Mouse (Mus musculus) midbrain, embryonic 14.5 days (tissue): ENCODE measurements around the gene Tgif1. TPM values are rescaled to one million over a fixed set of nuclear protein-coding genes. Genes with fewer than 3 reads are reported as not detected.

ENCODE experiments used
- ATAC-seq: fragments of 200-750 bp; cut with Nextera tagmentation; 2 replicates; pipeline ENCODE4 v1.8.0; 2017; ENCODE audit warnings: moderate number of reproducible peaks, moderate library complexity; ENCODE audit not compliant: low FRiP score, low TSS enrichment
- DNase-seq: peaks from one replicate; pipeline ENCODE4 v3.0.0-alpha.2; 2015
- H3K27ac ChIP-seq: fragments of 300-500 bp; sonication (generic); replicated peaks from 2 replicates; pipeline ENCODE4 v1.5.1; 2014; ENCODE audit warnings: mild to moderate bottlenecking, low read depth, low read length, moderate library complexity
- H3K27me3 ChIP-seq: fragments of 300-500 bp; sonication (generic); 2 replicates; pipeline ENCODE4 v1.6.1; 2014; ENCODE audit warnings: low read length, control low read depth, mixed read lengths; ENCODE audit not compliant: control insufficient read depth, insufficient read depth
- H3K36me3 ChIP-seq: fragments of 300-500 bp; sonication (generic); 2 replicates; pipeline ENCODE4 v1.6.1; 2014; ENCODE audit warnings: low read length, control low read depth; ENCODE audit not compliant: control insufficient read depth, insufficient read depth
- H3K4me1 ChIP-seq: fragments of 300-500 bp; sonication (generic); 2 replicates; pipeline ENCODE4 v1.6.1; 2014; ENCODE audit warnings: mild to moderate bottlenecking, antibody characterized with exemption, low read length, control low read depth; ENCODE audit not compliant: control insufficient read depth, insufficient read depth
- H3K4me2 ChIP-seq: fragments of 300-500 bp; sonication (generic); 2 replicates; pipeline ENCODE4 v1.6.1; 2014; ENCODE audit warnings: mild to moderate bottlenecking, low read length, moderate library complexity
- H3K4me3 ChIP-seq: fragments of 300-500 bp; sonication (generic); replicated peaks from 2 replicates; pipeline ENCODE4 v1.5.1; 2014; ENCODE audit warnings: low read depth, low read length
- H3K9ac ChIP-seq: fragments of 300-500 bp; sonication (generic); replicated peaks from 2 replicates; pipeline ENCODE4 v1.6.1; 2014; ENCODE audit warnings: mild to moderate bottlenecking, low read length, moderate library complexity
- H3K9me3 ChIP-seq: fragments of 300-500 bp; sonication (generic); 2 replicates; pipeline ENCODE4 v1.6.1; 2016; ENCODE audit warnings: low read length, control low read depth, mixed read lengths; ENCODE audit not compliant: control insufficient read depth
- WGBS: fragments of 180-500 bp; shearing (Covaris S2); extraction: QIAGEN DNeasy Blood & Tissue Kit; methylation state at CpG from one replicate; pipeline ENCODE4 v1.1.7; 2014; 5-methylcytosine and 5-hydroxymethylcytosine counted together
- polyA plus RNA-seq: library from polyadenylated mRNA; unstranded; fragments of >200 nt; fragmentation: Nextera tagmentation; extraction: Ambion mirVana; gene quantifications from 2 replicates; pipeline ENCODE4 v1.2.1, GENCODE M21; 2014

Gene Tgif1
- polyA plus RNA-seq, 1 experiment from 2014 or later, result 16.5 TPM

DNA sequence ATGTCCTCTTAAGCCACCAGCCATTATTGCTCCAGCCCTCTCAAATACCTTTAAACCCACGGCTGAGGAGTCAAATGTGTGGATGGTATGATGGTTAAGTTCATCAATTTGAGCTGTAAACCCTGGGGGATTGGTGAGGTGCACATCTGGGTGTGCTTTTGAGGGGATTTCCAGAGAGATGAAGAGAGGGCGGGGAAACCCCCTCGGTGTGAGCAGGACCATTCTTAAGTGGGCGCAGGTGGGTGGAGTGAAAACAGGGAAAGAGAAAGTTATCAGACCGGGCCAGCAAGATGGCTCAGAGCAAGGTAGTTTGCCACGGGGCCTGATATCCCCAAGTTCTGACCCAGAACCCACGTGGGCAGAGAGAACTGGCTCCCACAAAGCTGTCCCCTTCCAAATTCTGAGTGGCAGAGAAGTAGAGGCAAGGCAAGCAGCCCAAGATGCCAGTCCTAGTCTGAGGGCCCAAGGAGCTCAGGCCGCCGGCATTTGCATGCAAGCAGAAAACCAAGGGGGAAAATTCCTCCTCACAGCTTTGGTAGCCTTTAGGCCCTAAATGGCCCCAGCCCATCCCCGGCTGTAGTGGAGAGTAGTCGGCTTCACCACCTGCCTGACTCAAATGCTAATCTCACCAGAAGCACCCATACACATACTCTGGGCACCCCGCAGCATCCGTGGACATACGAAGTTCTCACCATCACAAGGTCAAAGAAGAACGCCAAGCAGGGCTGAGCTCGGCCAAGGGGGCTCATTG, 33.5 kb upstream of the Tgif1 start:
- Histone ChIP-seq H3K27ac (no peak overlapping the region), H3K27me3 (no peaks in the 10 kb centered on the region), H3K9me3 (no peaks in the 10 kb centered on the region), H3K9ac (no peak overlapping the region), H3K4me3 (no peak overlapping the region), H3K4me1 (no peaks in the 10 kb centered on the region), H3K36me3 (no peaks in the 10 kb centered on the region), H3K4me2 (no peak overlapping the region)
- WGBS, result 85% methylated on average over 16 of the region's 16 CpGs
- DNase-seq, result no peak
- no peak for ATAC-seq

DNA sequence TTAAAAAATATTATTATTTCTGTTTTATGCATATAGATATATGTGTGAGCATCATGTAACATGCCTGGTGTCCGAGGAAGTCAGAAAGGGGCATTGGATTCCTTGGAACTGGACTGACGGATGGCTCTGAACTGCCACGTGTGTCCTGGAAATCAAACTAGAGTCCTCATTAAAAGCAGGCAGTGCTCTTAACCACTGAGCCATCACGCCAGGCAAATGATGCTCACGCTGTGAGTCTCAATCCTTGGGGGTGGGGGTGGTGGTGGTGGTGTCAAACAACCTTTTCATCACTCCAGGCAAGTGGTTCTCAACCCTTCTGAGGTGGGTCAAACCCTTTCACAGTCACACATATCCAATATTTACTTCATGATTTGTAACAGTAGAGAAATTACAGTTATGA, 32.5 kb upstream of the Tgif1 start:
- no peak for ATAC-seq
- no peaks in the 10 kb centered on the region for H3K27me3 ChIP-seq
- no peak overlapping the region for H3K4me2 ChIP-seq
- H3K4me3 ChIP-seq, result no peak overlapping the region
- no peaks in the 10 kb centered on the region for H3K4me1 ChIP-seq
- H3K27ac ChIP-seq, result no peak overlapping the region
- no peaks in the 10 kb centered on the region for H3K9me3 ChIP-seq
- DNase-seq, result no peak
- no peak overlapping the region for H3K9ac ChIP-seq
- no peaks in the 10 kb centered on the region for H3K36me3 ChIP-seq
- 81% methylated on average over 5 of the region's 5 CpGs for WGBS

DNA sequence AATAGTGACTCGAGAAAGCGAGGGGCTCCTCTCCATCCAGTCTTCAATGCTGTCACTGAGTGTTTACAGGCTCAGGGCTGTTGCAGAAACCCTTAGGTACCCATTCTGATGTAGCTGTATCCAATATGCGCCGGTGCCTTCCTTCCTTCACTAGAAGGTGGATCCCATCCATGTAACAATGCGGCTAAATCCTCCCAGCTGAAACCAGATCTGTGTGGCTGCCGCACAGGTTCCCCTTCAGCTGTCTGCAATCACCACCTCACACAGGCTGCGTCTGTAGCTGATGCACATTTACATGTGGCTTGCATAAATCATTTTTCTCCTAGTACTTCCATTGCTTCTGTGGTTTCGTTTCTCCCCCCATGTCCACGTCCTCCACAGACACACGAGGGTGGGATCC, 28.6 kb upstream of the Tgif1 start:
- Histone ChIP-seq H3K9ac (no peak overlapping the region), H3K4me1 (no peaks in the 10 kb centered on the region), H3K36me3 (no peaks in the 10 kb centered on the region), H3K4me3 (no peak overlapping the region), H3K27me3 (no peaks in the 10 kb centered on the region), H3K9me3 (no peaks in the 10 kb centered on the region), H3K27ac (no peak overlapping the region), H3K4me2 (no peak overlapping the region)
- 66% methylated on average over 10 of the region's 10 CpGs for WGBS
- ATAC-seq (no peak), DNase-seq (no peak)

DNA sequence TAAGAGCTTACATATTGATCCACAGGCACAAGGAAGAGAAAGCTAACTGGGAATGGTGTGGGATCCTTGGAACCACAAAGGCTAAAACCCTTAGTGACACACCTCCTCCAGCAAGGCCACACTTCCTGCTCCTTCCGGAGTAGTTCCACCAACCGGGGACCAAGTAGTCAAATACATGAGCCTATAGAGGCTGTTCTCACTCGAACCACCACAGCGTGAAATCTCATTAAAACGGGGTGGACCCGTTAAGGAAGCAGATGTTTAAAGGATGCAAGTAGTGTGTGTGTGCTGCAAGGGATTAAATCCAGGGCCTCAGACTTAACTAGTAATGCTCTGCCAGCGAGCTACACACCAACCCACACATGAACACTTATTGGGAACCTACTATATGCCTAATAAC, 27.8 kb upstream of the Tgif1 start:
- no peaks in the 10 kb centered on the region for H3K36me3 ChIP-seq

DNA sequence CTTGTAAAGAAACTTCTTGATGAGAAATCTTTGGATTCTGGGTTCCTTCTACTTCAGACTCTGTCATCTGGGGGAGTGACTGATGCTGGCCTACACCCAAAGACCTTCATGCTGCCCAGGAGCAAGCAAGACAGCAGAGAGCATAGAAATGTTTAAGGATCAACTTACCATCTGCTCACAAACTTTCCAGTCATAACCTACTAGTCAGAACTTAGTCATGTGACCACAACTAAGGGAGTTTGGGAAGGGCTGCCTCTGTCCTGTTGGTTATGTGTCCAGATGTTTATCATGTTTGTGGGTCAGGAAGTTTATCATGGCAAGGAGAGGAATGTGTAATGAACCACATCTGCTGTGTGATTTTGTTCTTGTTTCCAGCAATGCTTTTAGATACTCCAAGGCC, 24.9 kb upstream of the Tgif1 start:
- Histone ChIP-seq H3K27ac (no peak overlapping the region), H3K4me2 (no peak overlapping the region), H3K4me1 (peaks cover 6% of the 10 kb centered on the region; the same call in 1 of the 2 replicates), H3K9me3 (no peaks in the 10 kb centered on the region), H3K4me3 (no peak overlapping the region), H3K9ac (no peak overlapping the region), H3K36me3 (no peaks in the 10 kb centered on the region), H3K27me3 (no peaks in the 10 kb centered on the region)
- DNase-seq (no peak), ATAC-seq (no peak)

More for the DNA sequence above, 27.8 kb upstream of the Tgif1 start:
- ATAC-seq, result no peak
- Histone ChIP-seq H3K9me3 (no peaks in the 10 kb centered on the region), H3K4me2 (no peak overlapping the region), H3K4me1 (no peaks in the 10 kb centered on the region), H3K27me3 (no peaks in the 10 kb centered on the region), H3K27ac (no peak overlapping the region), H3K9ac (no peak overlapping the region), H3K4me3 (no peak overlapping the region)
- WGBS, result 7% methylated on average over 7 of the region's 7 CpGs
- no peak for DNase-seq

DNA sequence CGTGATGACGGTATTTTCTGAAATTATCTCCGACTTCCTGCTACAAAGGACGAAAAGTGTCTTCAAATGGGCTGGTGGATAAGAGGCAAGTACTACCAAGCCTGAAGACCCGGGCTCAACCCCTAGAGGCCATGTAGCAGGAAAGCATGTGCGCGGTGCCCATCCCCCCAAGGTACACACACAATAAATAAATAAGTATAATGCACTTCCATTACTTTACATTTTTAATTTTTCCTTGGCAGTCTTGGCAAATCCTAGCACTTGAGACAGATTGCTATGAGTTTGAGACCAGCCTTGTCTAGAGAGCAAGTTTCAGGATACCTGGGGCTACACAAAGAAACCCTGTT, 20.4 kb upstream of the Tgif1 start:
- H3K4me3 ChIP-seq, result peak overlapping the region; percentile 28
- H3K36me3 ChIP-seq, result no peaks in the 10 kb centered on the region
- peak; percentile 49 for DNase-seq
- H3K4me1 ChIP-seq, result peaks cover 18% of the 10 kb centered on the region; the same call in 1 of the 2 replicates
- ATAC-seq, result no peak
- peak overlapping the region; percentile 66 for H3K4me2 ChIP-seq
- WGBS, result 27% methylated on average over 7 of the region's 7 CpGs
- no peaks in the 10 kb centered on the region for H3K27me3 ChIP-seq
- no peak overlapping the region for H3K27ac ChIP-seq
- peak overlapping the region; percentile 29; the same call in 1 of the 2 replicates for H3K9ac ChIP-seq
- no peaks in the 10 kb centered on the region for H3K9me3 ChIP-seq

DNA sequence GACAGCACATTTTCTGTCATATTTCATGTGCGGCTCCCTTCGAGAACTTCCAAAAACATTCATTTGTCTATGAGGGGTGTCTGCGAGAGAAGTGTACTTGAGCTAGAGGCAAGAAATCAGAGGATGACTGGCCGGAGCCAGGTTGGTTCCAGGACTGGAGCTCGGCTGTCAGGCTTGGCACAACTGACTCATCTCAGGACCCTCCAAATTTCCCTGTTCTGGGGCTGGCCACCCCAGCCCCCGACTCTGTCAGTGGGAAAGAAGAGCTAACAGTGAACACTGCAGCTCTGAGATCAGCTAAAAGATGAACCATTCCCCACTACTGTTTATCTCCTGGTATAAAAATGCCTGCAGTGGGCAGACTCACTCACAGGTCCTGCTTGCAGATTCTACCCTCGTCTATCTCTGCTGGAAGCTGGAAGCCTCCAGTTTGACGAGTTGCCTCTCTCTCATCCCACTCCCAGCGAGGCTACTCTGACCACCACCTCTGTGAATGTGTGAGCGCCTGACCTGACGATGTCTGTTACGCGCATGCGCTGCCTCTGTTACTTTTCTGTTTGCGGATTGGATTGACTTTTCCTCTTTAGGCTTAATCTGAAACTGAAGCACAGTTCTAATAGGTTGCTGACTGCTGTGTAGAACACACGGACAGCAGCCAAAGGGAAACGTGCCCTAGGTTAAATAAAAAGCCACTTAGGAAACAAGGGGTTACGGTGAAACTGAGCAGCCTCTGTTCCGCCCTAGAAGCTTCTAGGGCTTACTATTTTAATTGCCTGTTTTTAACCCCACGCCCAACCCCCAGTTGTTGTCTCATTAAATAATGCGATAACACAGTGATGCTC, 19.8 kb upstream of the Tgif1 start:
- WGBS, result 10% methylated on average over 21 of the region's 21 CpGs
- H3K4me3 ChIP-seq, result peak overlapping the region; percentile 28
- DNase-seq, result peak; percentile 83

DNA sequence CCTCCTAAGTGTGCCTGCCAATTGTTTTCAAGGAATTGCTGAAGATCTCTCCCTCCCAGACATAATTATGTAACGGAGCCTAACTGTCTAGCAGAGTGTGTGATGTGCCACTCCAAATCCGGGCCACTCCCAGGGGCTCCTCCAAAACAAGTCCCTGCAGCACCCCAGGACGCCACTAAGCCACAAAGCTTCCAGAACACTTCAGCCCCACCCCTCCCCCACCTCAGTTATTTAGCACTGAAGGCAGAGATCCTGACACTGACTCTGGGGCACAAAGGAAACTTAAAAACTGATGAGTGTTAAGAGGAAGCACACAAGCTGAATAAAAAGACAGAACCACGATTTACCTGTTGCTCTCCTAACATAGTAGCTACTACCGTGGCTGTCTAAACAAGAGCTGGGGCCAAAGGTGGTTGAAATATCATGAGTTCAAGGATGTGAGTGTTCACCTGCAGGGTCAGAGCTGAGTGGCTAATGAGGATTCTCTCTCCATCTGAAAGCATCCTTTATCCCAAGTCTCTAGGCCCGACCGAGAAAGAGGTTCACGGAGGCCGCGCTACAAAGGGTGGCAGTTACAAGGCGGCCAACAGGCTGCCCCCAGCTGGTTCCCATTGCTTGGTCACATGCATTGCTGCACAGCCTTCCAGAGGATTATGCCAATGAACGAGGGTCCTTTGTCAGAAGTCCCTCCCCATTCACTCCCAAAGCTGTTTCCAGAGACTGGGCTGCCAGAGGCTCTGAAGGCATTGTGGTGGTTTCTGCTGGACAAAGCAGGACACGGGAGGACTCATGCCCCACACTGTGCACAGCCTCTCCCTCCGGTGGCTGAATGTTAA, 19.0 kb upstream of the Tgif1 start:
- peak; percentile 75 for DNase-seq
- H3K27ac ChIP-seq, result peak overlapping the region; percentile 75
- peak overlapping the region; percentile 28; the same call in 1 of the 2 replicates for H3K4me3 ChIP-seq
- no peaks in the 10 kb centered on the region for H3K9me3 ChIP-seq
- H3K36me3 ChIP-seq, result no peaks in the 10 kb centered on the region
- H3K9ac ChIP-seq, result peak overlapping the region; percentile 29; the same call in 1 of the 2 replicates
- ATAC-seq, result peak; percentile 80
- peak overlapping the region; percentile 66 for H3K4me2 ChIP-seq
- peaks cover 18% of the 10 kb centered on the region; the same call in 1 of the 2 replicates for H3K4me1 ChIP-seq
- H3K27me3 ChIP-seq, result no peaks in the 10 kb centered on the region
- WGBS, result 2% methylated on average over 14 of the region's 14 CpGs

More for the DNA sequence above, 19.8 kb upstream of the Tgif1 start:
- Histone ChIP-seq H3K9ac (peak overlapping the region; percentile 29; the same call in 1 of the 2 replicates), H3K9me3 (no peaks in the 10 kb centered on the region), H3K27ac (peak overlapping the region; percentile 75), H3K27me3 (no peaks in the 10 kb centered on the region), H3K36me3 (no peaks in the 10 kb centered on the region), H3K4me2 (peak overlapping the region; percentile 66), H3K4me1 (peaks cover 18% of the 10 kb centered on the region; the same call in 1 of the 2 replicates)
- peak; percentile 53 for ATAC-seq
